Mouse (Mus musculus): Measurements from ENCODE around the gene Pwwp2b.

DNA sequence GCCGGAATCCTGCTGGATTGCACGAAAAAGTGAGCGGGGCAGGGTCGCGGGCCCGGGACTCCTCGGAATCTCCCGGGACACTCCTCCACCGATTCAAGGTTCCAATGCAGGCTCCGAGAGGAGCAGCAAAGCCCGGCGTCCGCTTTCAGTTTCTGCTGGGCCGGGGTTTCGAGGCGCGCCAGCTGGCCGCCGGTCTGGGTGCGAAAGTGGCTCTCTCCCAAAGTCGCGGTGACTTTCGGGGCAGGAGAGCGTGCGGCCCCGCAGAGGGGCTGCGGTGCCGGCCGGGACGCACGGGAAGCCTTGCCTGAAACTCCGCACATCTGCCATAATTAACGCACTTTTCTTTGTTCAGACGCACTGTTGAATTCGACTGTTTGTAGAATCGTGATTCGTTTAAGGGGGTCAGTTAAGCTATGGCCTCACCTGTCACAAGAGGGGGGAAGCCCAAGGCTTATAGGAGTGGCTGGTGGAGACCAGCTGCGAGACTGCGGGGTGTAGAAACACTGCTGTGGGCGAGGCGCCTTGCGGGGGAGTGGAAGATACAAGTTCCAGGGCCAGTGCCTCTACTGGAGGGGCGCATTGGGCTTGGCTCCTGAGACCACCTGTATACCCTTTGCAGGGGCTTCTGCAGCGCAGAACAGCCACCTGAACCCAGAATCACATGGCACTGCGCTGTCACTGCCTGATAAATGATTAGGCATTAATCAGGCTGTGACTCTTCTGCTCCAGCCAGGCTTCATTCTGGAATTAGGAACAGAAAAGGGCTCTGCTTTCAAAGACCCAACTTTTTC is 528 bp downstream of the Pwwp2b start:
- TF ChIP-seq GABPA (IDR thresholded peaks at IDR 0.05; ENCODE audit: low read depth, low read length) (no peak), ZC3H11A (IDR thresholded peaks at IDR 0.05; ENCODE audit: low read depth, low read length) (no peak), EP300 (IDR thresholded peaks at IDR 0.05; ENCODE audit: low read depth in 1 of 2, low read length in 2 of 2) (no peak), KAT2A (conservative IDR thresholded peaks at IDR 0.05; ENCODE audit: low read depth, low read length) (no peak), HCFC1 (IDR thresholded peaks at IDR 0.05; ENCODE audit: low read depth, low read length) (no peak), CTCF (IDR thresholded peaks at IDR 0.05 in 2 of 3, conservative IDR thresholded peaks at IDR 0.05 in 1 of 3; ENCODE audit: control insufficient read depth in 1 of 3, insufficient read depth in 1 of 3, low read depth in 2 of 3, low read length in 3 of 3, poor library complexity in 1 of 3, severe bottlenecking in 1 of 3) (no peak), ELF1 (IDR thresholded peaks at IDR 0.05; ENCODE audit: low read depth, low read length) (no peak), MAX (IDR thresholded peaks at IDR 0.05; ENCODE audit: low read length) (no peak; the same call in 1 of the 2 replicates), USF1 (IDR thresholded peaks at IDR 0.05; ENCODE audit: low read depth, low read length) (no peak), CHD2 (IDR thresholded peaks at IDR 0.05; ENCODE audit: low read length) (no peak), POLR2AphosphoS2 (IDR thresholded peaks at IDR 0.05; ENCODE audit: low read length) (no peak), NRF1 (IDR thresholded peaks at IDR 0.05; ENCODE audit: insufficient read depth, low read depth, low read length, poor library complexity, severe bottlenecking) (no peak), POLR2A (IDR thresholded peaks at IDR 0.05; ENCODE audit: control insufficient read depth in 1 of 2, insufficient read depth in 1 of 2, low read depth in 1 of 2, low read length in 2 of 2, poor library complexity in 1 of 2) (no peak; a peak in 1 of 4 replicates), CHD1 (IDR thresholded peaks at IDR 0.05; ENCODE audit: low read depth, low read length) (no peak)

All from MEL (cell line).